Mouse (Mus musculus) liver, adult 2 months (tissue): ENCODE results near the gene Dclre1b.

Source experiments
- CTCF ChIP-seq: fragments of 200-500 bp; IDR thresholded peaks from 2 replicates; pipeline ENCODE4 v1.5.1; 2011; ENCODE audit warnings: low read depth, low read length, control low read depth
- POLR2A ChIP-seq: fragments of 200-500 bp; IDR thresholded peaks from 2 replicates; pipeline ENCODE4 v1.6.1; 2011; ENCODE audit warnings: low read length, control low read depth; ENCODE audit not compliant: insufficient read depth; ENCODE audit errors: extremely low read depth

DNA sequence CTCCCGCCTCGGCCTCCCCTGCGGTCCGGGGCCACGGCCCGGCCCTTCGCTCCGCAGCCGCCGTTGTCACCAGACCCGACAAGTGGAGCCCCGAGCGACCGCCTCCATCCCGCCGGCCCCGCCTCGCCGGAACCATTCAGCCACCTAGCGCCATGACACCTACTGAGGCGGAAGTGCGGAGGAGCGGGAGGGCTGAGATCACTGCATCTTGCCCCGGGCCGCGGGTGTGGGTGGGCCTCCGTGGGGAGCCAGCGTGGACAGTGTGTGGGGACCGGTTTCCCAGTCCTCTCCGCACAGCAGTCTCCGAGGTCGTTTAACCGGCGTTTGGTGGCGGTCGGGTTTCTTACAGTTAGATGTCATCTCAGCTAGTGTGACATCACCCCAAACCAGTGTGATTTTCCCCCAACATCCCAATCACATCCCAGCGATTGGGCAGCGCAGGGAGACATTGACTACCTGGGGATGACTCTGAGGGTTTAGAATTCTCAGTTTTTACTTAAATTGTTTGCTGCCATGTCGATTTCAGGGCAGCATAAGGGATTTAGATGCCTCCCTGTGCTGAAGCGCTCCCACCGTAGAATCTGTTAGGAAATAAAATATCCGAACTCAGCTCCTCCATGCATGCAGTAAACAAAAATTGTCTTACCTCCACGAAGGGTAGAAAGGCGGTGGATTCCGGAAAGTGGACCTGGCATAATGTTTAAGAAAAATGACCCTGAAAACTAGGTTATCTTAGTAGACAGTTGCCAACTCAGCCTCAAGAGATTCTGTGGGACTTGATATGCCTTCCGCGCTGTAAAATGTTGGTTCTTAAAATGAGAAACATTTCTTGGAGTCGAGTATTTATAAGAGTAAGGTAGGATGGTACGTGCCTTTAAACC lies 17.8 kb downstream of the Dclre1b start, which contains the start of gene Hipk1:
- TF ChIP-seq CTCF (no peak), POLR2A (peak; percentile 84)
